Mouse (Mus musculus) liver, postnatal 0 days (tissue): Measurements from ENCODE around the gene Nectin2.

Experiments
- CTCF ChIP-seq: sonication (generic); IDR thresholded peaks from 2 replicates; pipeline ENCODE4 v1.5.1; 2016; ENCODE audit warnings: antibody characterized with exemption, low read depth
- EP300 ChIP-seq: IDR thresholded peaks from 2 replicates; pipeline ENCODE4 v1.6.1; 2016; ENCODE audit warnings: antibody characterized with exemption, low read depth, mild to moderate bottlenecking

DNA sequence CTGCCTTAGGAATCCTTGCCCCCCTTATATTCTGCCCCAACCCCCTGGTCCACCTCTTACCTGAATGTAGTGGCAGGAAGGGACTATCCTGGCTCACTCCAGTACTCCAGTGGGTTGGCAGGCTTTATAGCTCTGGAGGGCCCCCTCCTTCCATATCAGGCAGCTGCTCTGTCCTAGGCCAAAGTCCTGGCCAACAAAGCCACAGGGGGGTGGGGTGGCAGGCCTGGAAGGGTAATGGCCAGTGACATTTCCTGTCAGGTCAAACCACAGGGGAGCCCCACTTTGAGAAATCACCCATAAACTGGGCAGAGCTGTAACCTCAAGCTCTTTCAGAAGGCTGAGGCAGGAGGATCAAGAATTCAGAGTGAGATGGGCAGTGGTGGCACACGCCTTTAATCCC, 73.6 kb downstream of the Nectin2 start:
- TF ChIP-seq CTCF (no peak), EP300 (0 out of 2 replicates have a peak, but pooled peaks have one; percentile 6)
